Mouse (Mus musculus) heart, adult 2 months (tissue): Measurements from ENCODE around the gene Ppp1r32.

Experiments
- CTCF ChIP-seq: fragments of 200-600 bp; IDR thresholded peaks from 2 replicates; pipeline ENCODE4 v1.8.1; 2022; ENCODE audit warnings: antibody characterized with exemption, mild to moderate bottlenecking, moderate library complexity
- EP300 ChIP-seq: fragments of 200-500 bp; IDR thresholded peaks from 2 replicates; pipeline ENCODE4 v1.6.1; 2011; ENCODE audit warnings: low read depth, low read length, control low read depth; ENCODE audit not compliant: insufficient read depth
- POLR2A ChIP-seq: fragments of 200-500 bp; IDR thresholded peaks from 2 replicates; pipeline ENCODE4 v1.6.1; 2011; ENCODE audit warnings: mild to moderate bottlenecking, low read depth, low read length, control low read depth; ENCODE audit not compliant: insufficient read depth

DNA sequence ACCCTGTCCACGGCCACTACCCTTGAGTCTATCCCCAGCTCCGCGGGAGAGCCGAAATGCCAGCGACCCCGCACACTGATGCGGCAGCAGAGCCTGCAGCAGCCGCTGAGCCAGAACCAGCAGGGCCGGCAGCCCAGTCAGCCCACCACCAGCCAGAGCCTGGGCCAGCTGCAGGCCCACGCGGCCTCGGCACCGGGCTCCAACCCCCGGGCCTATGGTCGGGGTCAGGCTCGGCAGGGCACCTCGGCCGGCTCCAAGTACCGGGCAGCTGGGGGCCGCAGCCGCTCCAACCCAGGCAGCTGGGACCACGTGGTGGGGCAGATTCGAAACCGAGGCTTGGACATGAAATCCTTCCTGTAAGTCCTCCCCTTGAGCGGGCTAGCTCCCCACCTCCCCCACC lies 56.4 kb downstream of the Ppp1r32 start:
- TF ChIP-seq CTCF (no peak), EP300 (no peak), POLR2A (no peak)
